Mouse (Mus musculus) urinary bladder, adult 18-20 months (tissue): Measurements from ENCODE around the gene Slc25a36.

Experiments used
- DNase-seq, 2 experiments: peaks; one replicate each; pipeline ENCODE4 v3.0.0; 2022; ENCODE audit warnings: low spot score in 2 of 2, mixed read lengths in 2 of 2

The Slc25a36 gene

DNA sequence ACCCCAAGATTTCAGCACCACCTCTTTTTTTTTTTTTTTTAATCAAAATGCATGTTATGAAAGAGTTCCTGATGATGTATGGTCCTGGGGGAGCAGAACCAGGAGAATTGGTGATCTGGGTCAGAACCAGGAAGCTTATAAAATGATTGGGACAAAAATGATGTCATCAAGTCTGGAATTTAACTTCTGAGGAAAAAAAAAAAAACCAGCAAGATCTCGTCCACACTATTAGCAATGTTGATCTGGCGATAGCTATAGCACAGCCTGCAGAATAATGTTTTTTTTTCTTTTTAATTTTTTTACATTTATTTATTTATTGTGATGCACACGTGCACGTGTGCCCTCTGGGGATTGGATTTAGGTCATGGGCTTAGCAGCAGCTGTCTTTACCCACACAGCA, 64.7 kb downstream of the Slc25a36 start:
- no peak for DNase-seq

- DNase-seq = no peak
Observed at GRCm38 (mm10) chr9:97041633-97042032, 69.3 kb downstream of the Slc25a36 start.

- DNase-seq = no peak
Observed at GRCm38 (mm10) chr9:97038010-97038409, 72.9 kb downstream of the Slc25a36 start.

- DNase-seq = no peak
Observed at GRCm38 (mm10) chr9:97036656-97037055, 74.3 kb downstream of the Slc25a36 start.

GRCm38 (mm10) chr9:97027361-97027760, 83.6 kb downstream of the Slc25a36 start:
- DNase-seq = no peak

- no peak for DNase-seq
Observed at GRCm38 (mm10) chr9:97026006-97026405, 85.0 kb downstream of the Slc25a36 start.
